Mouse (Mus musculus) MEL (cell line): ENCODE measurements around the gene Rims1. TPM values are rescaled to one million over a fixed set of nuclear protein-coding genes. Genes with fewer than 3 reads are reported as not detected.

Source experiments
- DNase-seq: peaks from one replicate; pipeline ENCODE4 v3.0.0; 2011; ENCODE audit warnings: low read depth, low spot score
- H3K27ac ChIP-seq: 2 replicates; pipeline ENCODE4 v1.5.1; 2012; ENCODE audit warnings: low read depth, mild to moderate bottlenecking, control low read depth, low read length, moderate library complexity; ENCODE audit not compliant: control insufficient read depth
- H3K27me3 ChIP-seq, 2 experiments: fragments of 150-350 bp in 1 of 2; sonication (generic) in 1 of 2; 2 replicates each; pipeline ENCODE4 v1.6.1; 2012; ENCODE audit warnings: low read length in 2 of 2, mild to moderate bottlenecking in 2 of 2, improper control_type of control experiment in 1 of 2, moderate library complexity in 1 of 2; ENCODE audit not compliant: insufficient read depth in 2 of 2, control insufficient read depth in 1 of 2
- H3K36me3 ChIP-seq, 2 experiments: 2 replicates each; pipeline ENCODE4 v1.6.1; 2012 to 2014; ENCODE audit warnings: low read length in 2 of 2, improper control_type of control experiment in 1 of 2, inconsistent platforms in 1 of 2, mild to moderate bottlenecking in 1 of 2; ENCODE audit not compliant: insufficient read depth in 2 of 2, control insufficient read depth in 1 of 2
- H3K4me1 ChIP-seq, 2 experiments: fragments of 150-350 bp in 1 of 2; sonication (generic) in 1 of 2; 2 replicates each; pipeline ENCODE4 v1.6.1; 2012; ENCODE audit warnings: low read length in 2 of 2, improper control_type of control experiment in 1 of 2, mild to moderate bottlenecking in 1 of 2; ENCODE audit not compliant: insufficient read depth in 2 of 2, control insufficient read depth in 1 of 2
- H3K4me3 ChIP-seq, 2 experiments: fragments of 150-350 bp in 1 of 2; sonication (generic) in 1 of 2; 2 replicates each; pipeline ENCODE4 v1.5.1; 2012; ENCODE audit warnings: low read depth in 2 of 2, low read length in 2 of 2, mild to moderate bottlenecking in 2 of 2, moderate library complexity in 2 of 2, control low read depth in 1 of 2, improper control_type of control experiment in 1 of 2; ENCODE audit not compliant: control insufficient read depth in 1 of 2, insufficient read depth in 1 of 2
- H3K79me2 ChIP-seq: 2 replicates; pipeline ENCODE4 v1.6.1; 2012; ENCODE audit warnings: mild to moderate bottlenecking, low read length, moderate library complexity; ENCODE audit not compliant: control insufficient read depth, poor library complexity, insufficient read depth
- H3K9ac ChIP-seq: 2 replicates; pipeline ENCODE4 v1.6.1; 2012; ENCODE audit warnings: low read depth, mild to moderate bottlenecking, control low read depth, low read length, moderate library complexity; ENCODE audit not compliant: control insufficient read depth, poor library complexity, severe bottlenecking
- H3K9me3 ChIP-seq: fragments of 150-350 bp; sonication (generic); replicated peaks from 2 replicates; pipeline ENCODE4 v1.6.1; 2012; ENCODE audit warnings: mild to moderate bottlenecking, low read length, improper control_type of control experiment, moderate library complexity; ENCODE audit not compliant: insufficient read depth
- BHLHE40 ChIP-seq: IDR thresholded peaks from 2 replicates; pipeline ENCODE4 v1.6.1; 2012; ENCODE audit warnings: low read depth, mild to moderate bottlenecking, inconsistent platforms, low read length, improper control_type of control experiment, borderline replicate concordance
- CHD1 ChIP-seq: IDR thresholded peaks from 2 replicates; pipeline ENCODE4 v1.6.1; 2012; ENCODE audit warnings: low read depth, mild to moderate bottlenecking, inconsistent platforms, low read length, improper control_type of control experiment
- CHD2 ChIP-seq: IDR thresholded peaks from 2 replicates; pipeline ENCODE4 v1.6.1; 2011; ENCODE audit warnings: low read length, improper control_type of control experiment
- CTCF ChIP-seq, 3 experiments: IDR thresholded peaks in 2 of 3; conservative IDR thresholded peaks in 1 of 3; 2 replicates each; pipeline ENCODE4 v1.5.1; 2011 to 2012; ENCODE audit warnings: low read length in 3 of 3, low read depth in 2 of 3, mild to moderate bottlenecking in 2 of 3, improper control_type of control experiment in 1 of 3, inconsistent platforms in 1 of 3, mixed read lengths in 1 of 3, moderate library complexity in 1 of 3; ENCODE audit not compliant: control insufficient read depth in 1 of 3, insufficient read depth in 1 of 3, poor library complexity in 1 of 3, severe bottlenecking in 1 of 3
- E2F4 ChIP-seq: IDR thresholded peaks from 2 replicates; pipeline ENCODE4 v1.6.1; 2011; ENCODE audit warnings: low read depth, low read length, improper control_type of control experiment, borderline replicate concordance
- ELF1 ChIP-seq: IDR thresholded peaks from 2 replicates; pipeline ENCODE4 v1.6.1; 2014; ENCODE audit warnings: low read depth, mild to moderate bottlenecking, inconsistent platforms, low read length, improper control_type of control experiment, moderate library complexity
- EP300 ChIP-seq, 2 experiments: IDR thresholded peaks; 2 replicates each; pipeline ENCODE4 v1.6.1; 2011; ENCODE audit warnings: improper control_type of control experiment in 2 of 2, low read length in 2 of 2, low read depth in 1 of 2, mild to moderate bottlenecking in 1 of 2
- ETS1 ChIP-seq: IDR thresholded peaks from 2 replicates; pipeline ENCODE4 v1.6.1; 2012; ENCODE audit warnings: low read depth, mild to moderate bottlenecking, inconsistent platforms, low read length, improper control_type of control experiment, moderate library complexity
- GABPA ChIP-seq: IDR thresholded peaks from 2 replicates; pipeline ENCODE4 v1.6.1; 2012; ENCODE audit warnings: low read depth, mild to moderate bottlenecking, inconsistent platforms, low read length, improper control_type of control experiment, moderate library complexity
- KAT2A ChIP-seq: conservative IDR thresholded peaks from 2 replicates; pipeline ENCODE4 v1.6.1; 2012; ENCODE audit warnings: low read depth, low read length, improper control_type of control experiment, inconsistent platforms
- MAX ChIP-seq: IDR thresholded peaks from 2 replicates; pipeline ENCODE4 v1.6.1; 2011; ENCODE audit warnings: low read length, improper control_type of control experiment
- MYB ChIP-seq: IDR thresholded peaks from 2 replicates; pipeline ENCODE4 v1.6.1; 2011; ENCODE audit warnings: mild to moderate bottlenecking, low read depth, low read length, improper control_type of control experiment
- MYC ChIP-seq: IDR thresholded peaks from 2 replicates; pipeline ENCODE4 v1.6.1; 2011; ENCODE audit warnings: low read depth, mild to moderate bottlenecking, low read length, improper control_type of control experiment, moderate library complexity
- NELFE ChIP-seq: IDR thresholded peaks from 2 replicates; pipeline ENCODE4 v1.6.1; 2011; ENCODE audit warnings: low read depth, low read length, improper control_type of control experiment
- NRF1 ChIP-seq: IDR thresholded peaks from 2 replicates; pipeline ENCODE4 v1.6.1; 2014; ENCODE audit warnings: low read depth, mild to moderate bottlenecking, inconsistent platforms, low read length, improper control_type of control experiment, moderate library complexity; ENCODE audit not compliant: poor library complexity, insufficient read depth, severe bottlenecking
- POLR2A ChIP-seq, 2 experiments: IDR thresholded peaks; 2 replicates each; pipeline ENCODE4 v1.6.1; 2011 to 2012; ENCODE audit warnings: low read length in 2 of 2, mild to moderate bottlenecking in 2 of 2, control low read depth in 1 of 2, improper control_type of control experiment in 1 of 2, low read depth in 1 of 2, moderate library complexity in 1 of 2; ENCODE audit not compliant: control insufficient read depth in 1 of 2, insufficient read depth in 1 of 2, poor library complexity in 1 of 2
- POLR2AphosphoS5 ChIP-seq: IDR thresholded peaks from 2 replicates; pipeline ENCODE4 v1.6.1; 2012; ENCODE audit warnings: low read depth, borderline replicate concordance, mild to moderate bottlenecking, inconsistent platforms, low read length, moderate library complexity, mixed read lengths
- RAD21 ChIP-seq: IDR thresholded peaks from 2 replicates; pipeline ENCODE4 v1.6.1; 2011; ENCODE audit warnings: mild to moderate bottlenecking, low read depth, low read length, improper control_type of control experiment
- RCOR1 ChIP-seq: IDR thresholded peaks from 2 replicates; pipeline ENCODE4 v1.6.1; 2012; ENCODE audit warnings: low read depth, mild to moderate bottlenecking, inconsistent platforms, low read length, improper control_type of control experiment
- SMC3 ChIP-seq: IDR thresholded peaks from 2 replicates; pipeline ENCODE4 v1.6.1; 2011; ENCODE audit warnings: low read depth, low read length, improper control_type of control experiment
- TAL1 ChIP-seq: IDR thresholded peaks from 2 replicates; pipeline ENCODE4 v1.6.1; 2012; ENCODE audit warnings: mild to moderate bottlenecking, inconsistent platforms, low read length, moderate library complexity, mixed read lengths
- TCF12 ChIP-seq: IDR thresholded peaks from 2 replicates; pipeline ENCODE4 v1.6.1; 2014; ENCODE audit warnings: low read depth, mild to moderate bottlenecking, inconsistent platforms, low read length, improper control_type of control experiment, moderate library complexity
- USF1 ChIP-seq: IDR thresholded peaks from 2 replicates; pipeline ENCODE4 v1.6.1; 2014; ENCODE audit warnings: low read depth, mild to moderate bottlenecking, inconsistent platforms, low read length, improper control_type of control experiment, moderate library complexity
- USF2 ChIP-seq, 2 experiments: IDR thresholded peaks; 2 replicates each; pipeline ENCODE4 v1.6.1; 2011 to 2012; ENCODE audit warnings: improper control_type of control experiment in 2 of 2, low read length in 2 of 2, borderline replicate concordance in 1 of 2, inconsistent platforms in 1 of 2, low read depth in 1 of 2, mild to moderate bottlenecking in 1 of 2; ENCODE audit not compliant: insufficient read depth in 1 of 2
- ZKSCAN1 ChIP-seq: IDR thresholded peaks from 2 replicates; pipeline ENCODE4 v1.6.1; 2012; ENCODE audit warnings: low read depth, mild to moderate bottlenecking, inconsistent platforms, low read length, improper control_type of control experiment, moderate library complexity
- ZMIZ1 ChIP-seq: IDR thresholded peaks from 2 replicates; pipeline ENCODE4 v1.6.1; 2012; ENCODE audit warnings: low read depth, mild to moderate bottlenecking, inconsistent platforms, low read length, improper control_type of control experiment, moderate library complexity
- polyA plus RNA-seq, 2 experiments: library from polyadenylated mRNA; stranded (reverse) in 1 of 2; unstranded in 1 of 2; fragments of >175 nt in 1 of 2; fragments of >200 nt in 1 of 2; gene quantifications; 2 replicates each; pipeline versions ENCODE4 v1.2.1 to v1.2.4; 2012; ENCODE audit warnings: low replicate concordance in 2 of 2, low read depth in 1 of 2; ENCODE audit not compliant: insufficient read length in 2 of 2, insufficient read depth in 1 of 2, missing spikeins in 1 of 2
- total RNA-seq: library from RNA; depleted of rRNA; stranded (reverse); fragments of 300-350 nt; gene quantifications from 2 replicates; pipeline ENCODE4 v1.2.3, GENCODE M21; 2012

Rims1 gene
- total and polyA plus RNA-seq, 3 experiments, result 0.31 TPM; not detected in 2

- Histone ChIP-seq H3K9me3 (no peaks in the 10 kb centered on the region), H3K9ac (no peak overlapping the region), H3K4me1 (no peaks in the 10 kb centered on the region), H3K36me3 (no peaks in the 10 kb centered on the region), H3K4me3 (no peak overlapping the region), H3K79me2 (no peaks in the 10 kb centered on the region), H3K27me3 (no peaks in the 10 kb centered on the region), H3K27ac (no peak overlapping the region)
- DNase-seq, result no peak
- TF ChIP-seq POLR2AphosphoS5 (no peak), ZMIZ1 (no peak), MAX (no peak), CTCF (IDR thresholded peaks at IDR 0.05 in 2 of 3, conservative IDR thresholded peaks at IDR 0.05 in 1 of 3; ENCODE audit: control insufficient read depth in 1 of 3, insufficient read depth in 1 of 3, low read depth in 2 of 3, low read length in 3 of 3, poor library complexity in 1 of 3, severe bottlenecking in 1 of 3) (no peak), USF1 (no peak), TCF12 (no peak), RAD21 (no peak), USF2 (IDR thresholded peaks at IDR 0.05; ENCODE audit: borderline replicate concordance in 1 of 2, insufficient read depth in 1 of 2, low read depth in 1 of 2, low read length in 2 of 2) (no peak), ZKSCAN1 (no peak), RCOR1 (no peak), POLR2A (IDR thresholded peaks at IDR 0.05; ENCODE audit: control insufficient read depth in 1 of 2, insufficient read depth in 1 of 2, low read depth in 1 of 2, low read length in 2 of 2, poor library complexity in 1 of 2) (no peak), KAT2A (no peak), CHD2 (no peak), SMC3 (no peak), EP300 (IDR thresholded peaks at IDR 0.05; ENCODE audit: low read depth in 1 of 2, low read length in 2 of 2) (no peak), E2F4 (no peak), ETS1 (no peak), MYB (no peak)
Measured at GRCm38 (mm10) chr1:22252873-22253272, 552.9 kb downstream of the Rims1 start.

- TF ChIP-seq MYC, result no peak
- TF ChIP-seq POLR2A (IDR thresholded peaks at IDR 0.05; ENCODE audit: control insufficient read depth in 1 of 2, insufficient read depth in 1 of 2, low read depth in 1 of 2, low read length in 2 of 2, poor library complexity in 1 of 2), result no peak
- TF ChIP-seq GABPA, result no peak
- TF ChIP-seq BHLHE40, result no peak
- TF ChIP-seq E2F4, result no peak
- no peak for TF ChIP-seq CHD1
- no peak for TF ChIP-seq ELF1
- TF ChIP-seq NELFE, result no peak
- no peak for TF ChIP-seq TAL1
- TF ChIP-seq ZMIZ1, result no peak
- no peak for TF ChIP-seq MAX
- no peak for TF ChIP-seq RCOR1
- no peak for TF ChIP-seq NRF1
- H3K9ac ChIP-seq, result no peak overlapping the region
Measured at GRCm38 (mm10) chr1:22248898-22249386, 556.9 kb downstream of the Rims1 start.

More at GRCm38 (mm10) chr1:22248898-22249386, 556.9 kb downstream of the Rims1 start:
- Histone ChIP-seq H3K9me3 (no peaks in the 10 kb centered on the region), H3K27ac (no peak overlapping the region), H3K79me2 (no peaks in the 10 kb centered on the region), H3K36me3 (no peaks in the 10 kb centered on the region), H3K4me3 (no peak overlapping the region), H3K27me3 (no peaks in the 10 kb centered on the region), H3K4me1 (no peaks in the 10 kb centered on the region)
- DNase-seq, result no peak
